Mouse (Mus musculus) limb, embryonic 14.5 days (tissue): ENCODE measurements around the gene Atp2a1. TPM values are rescaled to one million over a fixed set of nuclear protein-coding genes. Genes with fewer than 3 reads are reported as not detected.

ENCODE experiments used
- ATAC-seq: fragments of 200-750 bp; cut with Nextera tagmentation; 2 replicates; pipeline ENCODE4 v1.8.0; 2017; ENCODE audit warnings: low read depth, moderate number of reproducible peaks, moderate TSS enrichment; ENCODE audit not compliant: low FRiP score
- DNase-seq: peaks from one replicate; pipeline ENCODE4 v3.0.0-alpha.2; 2015; ENCODE audit warnings: low spot score
- H3K27ac ChIP-seq: fragments of 300-500 bp; sonication (generic); replicated peaks from 2 replicates; pipeline ENCODE4 v1.5.1; 2014; ENCODE audit warnings: low read depth, mild to moderate bottlenecking, low read length, moderate library complexity, mixed read lengths
- H3K27me3 ChIP-seq: fragments of 300-500 bp; sonication (generic); 2 replicates; pipeline ENCODE4 v1.6.1; 2014; ENCODE audit warnings: low read length, mixed read lengths; ENCODE audit not compliant: control insufficient read depth, insufficient read depth
- H3K36me3 ChIP-seq: fragments of 300-500 bp; sonication (generic); 2 replicates; pipeline ENCODE4 v1.6.1; 2014; ENCODE audit warnings: mild to moderate bottlenecking, low read length, moderate library complexity, mixed read lengths; ENCODE audit not compliant: control insufficient read depth, insufficient read depth
- H3K4me1 ChIP-seq: fragments of 300-500 bp; sonication (generic); 2 replicates; pipeline ENCODE4 v1.6.1; 2014; ENCODE audit warnings: antibody characterized with exemption, low read length, mixed read lengths; ENCODE audit not compliant: control insufficient read depth, insufficient read depth
- H3K4me2 ChIP-seq: fragments of 300-500 bp; sonication (generic); replicated peaks from 2 replicates; pipeline ENCODE4 v1.6.1; 2014; ENCODE audit warnings: low read depth, mild to moderate bottlenecking, low read length, moderate library complexity; ENCODE audit not compliant: severe bottlenecking
- H3K4me3 ChIP-seq: fragments of 300-500 bp; sonication (generic); replicated peaks from 2 replicates; pipeline ENCODE4 v1.5.1; 2014; ENCODE audit warnings: low read length
- H3K9ac ChIP-seq: fragments of 300-500 bp; sonication (generic); 2 replicates; pipeline ENCODE4 v1.6.1; 2014; ENCODE audit warnings: mild to moderate bottlenecking, low read depth, low read length, moderate library complexity; ENCODE audit not compliant: severe bottlenecking
- H3K9me3 ChIP-seq: fragments of 300-500 bp; sonication (generic); 2 replicates; pipeline ENCODE4 v1.6.1; 2016; ENCODE audit warnings: low read length; ENCODE audit not compliant: control insufficient read depth
- POLR2A ChIP-seq: fragments of 200-500 bp; IDR thresholded peaks from 2 replicates; pipeline ENCODE4 v1.8.0; 2012; ENCODE audit warnings: inconsistent platforms, mild to moderate bottlenecking, moderate library complexity, borderline replicate concordance; ENCODE audit not compliant: insufficient read depth, insufficient read length; ENCODE audit errors: extremely low read depth
- WGBS: fragments of 180-500 bp; shearing (Covaris S2); extraction: QIAGEN DNeasy Blood & Tissue Kit; methylation state at CpG from one replicate; pipeline ENCODE4 v1.1.7; 2014; 5-methylcytosine and 5-hydroxymethylcytosine counted together
- polyA plus RNA-seq, 2 experiments: library from polyadenylated mRNA; depleted of rRNA in 1 of 2; stranded (reverse) in 1 of 2; unstranded in 1 of 2; fragments of >200 nt; fragmentation: Nextera tagmentation in 1 of 2; extraction: Ambion mirVana in 1 of 2; gene quantifications; 2 replicates each; pipeline versions ENCODE4 v1.2.1 to v1.2.3; 2012 to 2014

The Atp2a1 gene
- polyA plus RNA-seq, 2 experiments: 89.8 to 131 TPM

- 89% methylated on average over 3 of the region's 3 CpGs for WGBS
- Histone ChIP-seq H3K27me3 (no peaks in the 10 kb centered on the region), H3K4me3 (no peak overlapping the region), H3K27ac (no peak overlapping the region), H3K36me3 (peaks cover 46% of the 10 kb centered on the region), H3K4me2 (no peak overlapping the region), H3K9me3 (no peaks in the 10 kb centered on the region), H3K9ac (no peak overlapping the region), H3K4me1 (no peaks in the 10 kb centered on the region)
- DNase-seq (no peak), ATAC-seq (no peak)
- no peak for TF ChIP-seq POLR2A
These were observed 27.1 kb downstream of the Atp2a1 start for GRCm38 (mm10) chr7:126435801-126436200.

DNA sequence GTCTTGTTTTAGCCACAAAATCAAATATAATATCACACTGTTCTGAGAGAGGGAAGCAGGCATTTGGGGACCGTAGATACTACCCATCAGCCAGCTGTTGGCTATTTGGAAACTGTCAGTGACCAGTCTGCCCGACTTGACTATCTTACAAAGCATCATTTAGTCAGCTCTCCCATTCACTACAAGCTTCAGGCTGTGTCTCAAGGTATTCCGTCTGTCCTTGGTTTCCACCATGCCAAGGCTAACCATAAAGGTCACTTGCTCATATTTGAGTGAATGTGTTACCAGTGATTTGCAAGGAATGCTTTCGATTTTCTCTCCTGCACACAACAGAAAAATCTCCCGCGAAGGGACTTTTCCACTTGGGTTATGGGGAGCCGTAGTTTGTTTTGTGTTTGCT lies 28.2 kb downstream of the Atp2a1 start:
- no peaks in the 10 kb centered on the region for H3K27me3 ChIP-seq
- DNase-seq (no peak), ATAC-seq (no peak)
- no peaks in the 10 kb centered on the region for H3K9me3 ChIP-seq
- H3K4me1 ChIP-seq: 0 out of 2 replicates have a peak, but pooled peaks cover 1% of the 10 kb centered on the region
- no peak overlapping the region for H3K9ac ChIP-seq
- H3K4me3 ChIP-seq: no peak overlapping the region
- TF ChIP-seq POLR2A: no peak
- H3K4me2 ChIP-seq: no peak overlapping the region
- H3K27ac ChIP-seq: no peak overlapping the region
- peaks cover 38% of the 10 kb centered on the region for H3K36me3 ChIP-seq
- WGBS: 86% methylated on average over 7 of the region's 7 CpGs

DNA sequence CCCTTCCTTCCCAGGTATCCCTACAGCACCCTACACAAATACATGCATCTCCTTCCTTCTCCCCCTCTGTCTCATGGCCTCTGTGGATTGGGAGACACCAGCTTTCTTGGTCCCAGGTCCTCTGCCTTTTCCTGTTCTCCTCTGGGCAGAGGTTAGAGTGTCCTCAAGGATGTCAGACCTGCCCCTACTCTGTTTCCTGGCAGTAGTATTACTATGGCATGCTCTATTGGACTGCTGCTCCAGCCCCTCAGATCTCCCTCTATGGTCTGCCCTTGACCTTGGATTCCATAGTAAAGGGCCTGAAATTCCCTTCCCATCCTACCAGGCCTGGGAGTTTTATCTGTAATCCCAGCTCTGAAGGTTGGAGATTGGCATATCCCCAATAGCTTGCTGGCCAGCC lies 32.7 kb downstream of the Atp2a1 start:
- DNase-seq: no peak
- Histone ChIP-seq H3K4me2 (peak overlapping the region; percentile 79; the same call in 1 of the 2 replicates), H3K27ac (no peak overlapping the region), H3K4me3 (no peak overlapping the region), H3K27me3 (no peaks in the 10 kb centered on the region), H3K9ac (no peak overlapping the region), H3K9me3 (no peaks in the 10 kb centered on the region), H3K4me1 (peaks cover 13% of the 10 kb centered on the region), H3K36me3 (peaks cover 26% of the 10 kb centered on the region)
- ATAC-seq: no peak
- TF ChIP-seq POLR2A: no peak

- peaks cover 23% of the 10 kb centered on the region for H3K36me3 ChIP-seq
- H3K9me3 ChIP-seq: no peaks in the 10 kb centered on the region
- peak overlapping the region; percentile 73 for H3K4me3 ChIP-seq
- TF ChIP-seq POLR2A: no peak
- DNase-seq (no peak), ATAC-seq (no peak)
- peaks cover 13% of the 10 kb centered on the region for H3K4me1 ChIP-seq
- 31% methylated on average over 15 of the region's 15 CpGs for WGBS
- H3K27ac ChIP-seq: no peak overlapping the region
- peak overlapping the region; percentile 80 for H3K9ac ChIP-seq
- H3K27me3 ChIP-seq: no peaks in the 10 kb centered on the region
- peak overlapping the region; percentile 79 for H3K4me2 ChIP-seq
These were observed 33.4 kb downstream of the Atp2a1 start for GRCm38 (mm10) chr7:126429503-126429898.

DNA sequence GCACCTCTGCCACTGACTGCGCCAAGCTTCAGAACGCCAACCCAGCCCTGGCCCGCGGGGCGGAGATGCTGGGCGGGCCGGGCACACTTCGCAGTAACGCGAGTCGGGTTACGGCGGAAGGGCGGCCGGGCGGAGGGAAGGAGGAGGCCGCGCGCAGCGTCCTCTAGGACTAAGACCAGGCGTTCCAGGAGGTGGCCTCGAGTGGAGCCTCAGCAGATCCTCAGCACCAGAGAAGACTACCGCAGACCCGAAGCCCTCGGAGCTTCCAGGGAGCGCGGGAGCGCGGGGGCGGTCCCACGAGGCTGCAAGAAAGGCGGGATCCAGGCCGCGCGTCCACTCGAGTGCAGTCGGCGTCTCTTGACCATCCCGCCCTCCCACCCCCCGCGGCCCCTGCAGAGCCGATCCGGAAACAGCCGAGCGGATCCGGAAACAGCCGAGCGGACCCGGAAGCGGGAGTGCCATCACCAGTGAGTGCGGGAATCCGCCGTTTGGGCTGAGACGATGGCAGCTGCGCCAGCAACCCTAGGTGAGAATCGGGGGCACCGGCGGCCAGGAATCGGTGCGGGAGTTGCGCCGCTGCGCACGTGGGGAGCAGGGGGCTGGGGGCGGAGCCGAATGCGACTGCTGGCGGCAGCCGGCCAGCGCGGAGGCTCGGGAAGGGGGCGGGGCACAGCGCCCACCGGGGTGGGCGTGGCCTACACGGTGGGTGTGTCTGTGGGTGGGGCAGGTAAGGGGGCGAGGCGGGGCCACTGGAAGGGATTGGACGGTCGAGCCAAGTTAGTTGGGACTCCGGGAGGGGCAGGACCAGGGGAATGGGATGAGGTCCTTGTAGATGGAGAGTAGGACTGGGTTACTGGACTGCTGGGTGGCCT lies 34.0 kb downstream of the Atp2a1 start, which contains the start of gene Rabep2:
Rabep2 (plus strand) TSS at position 129 of the 872 bp plus-strand sequence.
- Histone ChIP-seq H3K4me2 (peak within 1 kb of the TSS; percentile 79), H3K36me3 (peaks cover 17% of the 10 kb centered on the region), H3K4me1 (peaks cover 13% of the 10 kb centered on the region), H3K4me3 (peak within 1 kb of the TSS; percentile 73), H3K9ac (peak within 1 kb of the TSS; percentile 80), H3K27me3 (no peaks in the 10 kb centered on the region), H3K9me3 (no peaks in the 10 kb centered on the region), H3K27ac (peak within 1 kb of the TSS; percentile 91)
- under 1% methylated on average over 54 of the region's 82 CpGs for WGBS
- 0 out of 2 replicates have a peak, but pooled peaks have one; percentile 80 for TF ChIP-seq POLR2A
- DNase-seq (peak; percentile 88), ATAC-seq (peak; percentile 95)
